Mouse (Mus musculus): ENCODE results near the gene Zfp39.

Zfp39 gene

DNA sequence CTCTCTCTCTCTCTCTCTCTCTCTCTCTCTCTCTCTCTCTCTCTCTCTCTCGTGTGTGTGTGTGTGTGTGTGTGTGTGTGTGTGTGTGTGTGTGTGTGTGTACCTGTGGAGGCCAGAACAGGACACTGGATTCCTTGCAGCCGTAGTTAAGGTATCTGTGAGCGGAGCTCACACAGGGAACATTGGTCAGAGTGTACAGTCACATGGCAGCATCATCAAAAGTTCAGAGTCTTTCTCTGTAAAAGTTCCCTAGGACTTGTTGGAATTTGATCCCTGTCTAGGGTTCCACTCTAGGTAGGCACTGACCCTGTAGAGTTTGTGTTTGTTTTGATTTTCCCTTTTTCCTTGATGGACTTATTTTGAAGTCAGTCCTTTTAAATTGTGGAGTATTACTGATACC is 22.6 kb upstream of the Zfp39 start:
- in situ Hi-C loops (cut with MboI, MseI), result loop anchor here (10.0 kb wide), 1 partner anchor 1838 kb away; no protein-coding TSS in a partner anchor

DNA sequence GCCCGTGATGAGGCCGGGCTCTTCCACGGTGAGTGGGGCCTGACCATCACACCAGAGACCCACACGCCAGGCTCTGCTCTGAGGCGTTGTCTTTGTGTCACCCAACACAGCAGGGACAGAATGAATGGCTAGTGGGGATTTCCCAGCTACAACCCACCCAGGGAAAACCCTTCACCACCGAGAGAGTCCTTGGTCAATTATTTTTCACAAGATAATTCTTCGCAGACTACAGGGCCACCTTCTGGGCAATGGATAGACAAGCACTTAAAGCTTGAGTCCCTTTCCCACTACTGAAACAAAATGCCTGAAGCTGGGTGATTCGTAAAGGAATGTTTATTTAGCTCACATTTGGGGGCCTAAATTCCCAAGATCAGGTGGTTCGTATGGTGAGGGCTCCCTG is 18.4 kb upstream of the Zfp39 start:
- in situ Hi-C loops (cut with MboI, MseI), result loop anchor here (5.0 to 10.0 kb wide), 2 partner anchors 55 to 1842 kb away; partner anchors contain the start of gene Trim11

DNA sequence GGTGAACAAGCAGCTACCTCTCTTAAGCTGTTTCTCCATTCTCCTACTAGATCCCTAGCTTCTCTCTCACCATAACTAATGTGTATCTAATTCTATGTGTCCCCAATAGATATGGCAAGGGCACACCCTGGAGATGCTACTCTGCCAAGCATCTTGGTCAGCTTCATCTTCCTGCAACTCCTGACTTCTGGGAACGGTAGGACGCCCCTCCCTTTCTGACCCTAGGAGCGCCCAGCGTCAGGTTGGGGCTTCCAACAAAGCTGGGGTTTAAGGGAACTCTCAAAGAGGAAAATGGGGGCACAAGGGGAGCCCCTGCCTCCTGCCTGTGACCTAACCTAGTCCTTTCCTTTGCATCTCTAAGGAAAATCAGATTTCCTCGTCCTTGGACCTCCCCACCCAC is 14.7 kb upstream of the Zfp39 start:
- in situ Hi-C loops (cut with MboI, MseI), result no loop called here

DNA sequence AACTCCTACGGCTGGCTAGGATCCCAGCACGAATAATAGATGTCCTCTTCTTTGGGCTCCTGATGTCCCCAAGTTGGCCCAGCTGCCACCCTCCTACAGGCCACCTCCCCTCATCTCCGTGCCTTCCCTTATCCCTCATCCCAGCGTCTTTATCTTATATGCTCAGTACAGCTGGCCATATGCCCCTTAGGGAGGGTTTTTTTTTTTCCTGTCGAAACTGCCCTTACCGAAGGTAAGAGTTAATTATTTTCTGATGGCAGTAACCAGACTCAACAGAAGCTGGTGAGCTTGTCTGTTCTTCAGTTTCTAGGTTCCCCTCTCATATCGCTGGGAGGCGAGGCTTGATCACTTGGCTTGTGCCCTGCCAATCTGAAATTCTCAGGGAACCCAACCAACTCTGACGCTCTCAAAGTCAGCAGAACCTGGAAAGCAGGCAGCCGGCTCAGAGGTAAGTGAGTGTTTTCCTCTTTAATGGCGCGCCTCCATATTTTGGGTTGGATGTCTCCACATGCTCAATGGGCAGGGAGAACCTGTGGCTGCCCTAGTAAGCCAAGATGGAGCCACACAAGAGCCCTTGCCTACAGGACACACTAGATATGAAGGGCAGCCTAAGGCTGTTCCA is 13.8 kb upstream of the Zfp39 start, which contains the start of gene Btnl10:
Btnl10 (plus strand) TSS at position 164 of the 622 bp plus-strand sequence.
- in situ Hi-C loops (cut with MboI, MseI), result no loop called here

DNA sequence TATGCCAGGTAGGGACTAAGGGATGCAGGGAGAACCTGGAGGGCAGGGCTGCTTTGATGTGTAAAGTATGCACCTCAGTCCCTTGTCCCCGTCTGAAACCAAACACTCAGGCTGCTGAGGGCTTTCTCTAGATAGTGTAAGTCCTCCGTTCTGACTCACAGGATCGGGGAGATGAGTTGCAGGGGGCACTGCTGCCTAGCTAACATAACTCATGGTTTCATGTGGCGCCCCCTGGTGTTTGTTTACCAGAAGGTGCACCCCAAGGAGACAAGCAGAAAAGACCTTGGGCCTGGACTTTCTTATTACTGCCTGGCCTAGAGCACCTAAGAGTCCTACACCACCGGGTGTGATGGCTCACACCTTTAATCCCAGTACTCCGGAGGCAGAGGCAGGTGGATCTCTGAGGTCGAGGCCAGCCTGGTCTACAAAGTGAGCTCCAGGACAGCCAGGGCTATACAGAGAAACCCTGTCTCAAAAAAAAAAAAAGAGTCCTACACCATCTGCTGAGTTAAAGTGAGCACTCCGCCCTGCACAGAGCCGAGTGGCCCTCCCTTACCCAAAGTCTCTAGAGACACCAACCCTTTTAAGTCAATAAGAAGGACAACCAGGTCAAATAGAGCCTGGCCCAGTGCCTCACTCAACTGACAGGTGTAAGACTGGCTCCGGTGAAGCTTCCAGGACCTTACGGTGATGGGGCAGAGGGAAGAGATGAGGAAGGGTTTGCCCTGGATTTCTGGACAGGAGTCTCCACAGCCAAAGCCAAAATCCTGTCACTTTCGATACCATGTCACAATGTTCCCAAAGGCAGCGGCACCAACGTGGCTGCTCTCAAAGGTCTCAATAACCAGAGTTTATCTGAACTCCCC is 13.1 kb upstream of the Zfp39 start:
- in situ Hi-C loops (cut with MboI, MseI), result no loop called here

DNA sequence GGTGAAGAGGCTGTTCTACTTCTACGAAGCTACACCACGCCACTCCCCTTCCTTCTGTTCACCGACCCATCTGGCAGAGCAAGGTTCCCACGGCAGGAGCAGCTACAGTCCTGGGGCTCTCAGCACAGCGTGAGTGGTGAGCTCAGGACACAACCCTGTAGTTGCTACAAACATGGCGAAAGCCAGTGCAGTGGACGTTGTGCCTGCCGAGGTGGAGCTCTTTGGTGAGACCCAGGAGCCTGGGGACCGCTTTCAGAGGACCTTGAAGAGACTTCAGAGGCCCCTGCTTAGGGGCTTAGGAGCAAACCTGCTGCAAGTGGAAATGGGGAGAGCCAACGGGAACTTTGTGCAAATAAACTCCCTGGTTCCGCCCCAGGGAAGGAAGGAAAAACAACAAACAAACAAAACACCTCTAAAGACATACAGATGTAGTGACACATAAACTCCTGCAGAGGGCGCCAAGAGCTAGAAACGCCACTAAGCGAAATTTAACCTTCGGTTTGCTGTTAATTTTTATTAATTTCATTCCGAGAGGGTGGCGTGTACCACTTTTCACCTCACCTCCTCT is 10.5 kb upstream of the Zfp39 start:
- in situ Hi-C loops (cut with MboI, MseI), result no loop called here

DNA sequence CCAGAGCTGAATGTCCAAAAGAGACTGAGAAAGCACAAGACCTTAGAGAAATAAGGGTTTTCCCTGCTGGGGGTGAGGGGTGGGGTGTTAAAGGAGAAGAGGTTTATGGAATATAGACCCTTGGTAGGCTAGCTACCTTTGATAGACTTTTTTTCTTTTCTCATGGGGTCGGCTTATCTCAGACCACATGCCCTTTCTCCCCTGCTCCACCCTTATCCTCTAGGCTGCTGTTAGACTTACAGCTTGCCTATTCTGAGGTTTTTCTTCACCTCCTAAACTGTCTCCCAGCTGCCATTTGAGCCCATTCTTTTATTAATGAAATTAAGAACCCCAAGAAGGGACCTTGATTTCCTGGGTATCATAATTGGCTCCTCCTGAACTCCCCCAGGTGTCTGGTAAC is 9.8 kb upstream of the Zfp39 start:
- in situ Hi-C loops (cut with MboI, MseI), result no loop called here

DNA sequence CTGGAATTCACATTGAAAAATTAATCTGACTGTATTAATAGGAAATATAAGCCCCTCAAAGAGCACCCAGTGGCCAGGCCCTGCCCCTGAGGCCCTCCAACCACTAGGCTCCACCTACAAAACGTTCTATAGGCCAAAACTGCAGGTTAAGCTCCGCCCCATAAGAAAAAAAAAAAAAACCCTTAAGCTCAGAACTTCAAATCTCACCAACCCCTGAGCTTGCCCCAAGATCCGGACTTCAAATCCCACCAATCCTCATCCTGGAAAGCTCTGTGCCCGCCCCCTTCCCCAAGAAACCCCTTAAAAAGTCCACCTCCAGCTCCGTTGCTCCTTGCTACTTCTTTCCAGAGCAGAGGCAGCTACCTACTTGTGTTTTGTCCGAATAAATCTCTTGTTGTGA is 813 bp upstream of the Zfp39 start:
- in situ Hi-C loops (cut with MboI, MseI), result no loop called here

DNA sequence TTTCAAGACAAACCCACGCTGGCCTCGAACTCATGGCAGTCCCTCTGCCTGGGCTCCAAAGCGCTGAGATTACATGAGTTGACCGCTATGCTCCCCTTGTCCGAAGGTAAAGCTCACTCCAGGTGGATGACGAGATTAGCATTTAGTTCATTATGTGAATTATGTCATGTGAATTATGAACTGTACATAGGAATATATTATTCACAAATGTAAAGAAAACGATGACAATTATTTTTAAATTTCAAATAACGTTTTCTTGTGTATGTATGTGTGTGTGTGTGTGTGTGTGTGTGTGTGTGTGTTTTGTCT is 339 bp upstream of the Zfp39 start:
- in situ Hi-C loops (cut with MboI, MseI), result no loop called here

DNA sequence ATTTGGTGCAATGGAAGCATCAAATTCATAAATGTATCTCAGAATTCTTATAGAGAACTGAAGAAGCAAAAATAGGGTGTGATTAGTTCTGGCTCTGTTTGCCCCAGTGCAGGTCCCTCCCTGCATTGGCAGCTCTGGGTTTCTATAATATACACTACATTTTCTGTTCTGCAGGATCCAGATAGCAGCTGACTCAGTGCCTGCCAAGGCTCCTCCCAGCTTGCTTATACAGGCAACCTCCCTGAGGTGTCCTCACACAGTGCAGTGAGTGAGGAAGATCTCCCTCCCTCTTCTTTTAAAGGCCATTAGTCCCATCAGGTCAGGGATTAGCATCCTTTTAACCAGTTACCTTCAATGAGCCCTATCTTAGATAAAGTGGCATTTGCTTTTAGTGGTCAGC is 2.9 kb downstream of the Zfp39 start:
- in situ Hi-C loops (cut with MboI, MseI), result no loop called here

DNA sequence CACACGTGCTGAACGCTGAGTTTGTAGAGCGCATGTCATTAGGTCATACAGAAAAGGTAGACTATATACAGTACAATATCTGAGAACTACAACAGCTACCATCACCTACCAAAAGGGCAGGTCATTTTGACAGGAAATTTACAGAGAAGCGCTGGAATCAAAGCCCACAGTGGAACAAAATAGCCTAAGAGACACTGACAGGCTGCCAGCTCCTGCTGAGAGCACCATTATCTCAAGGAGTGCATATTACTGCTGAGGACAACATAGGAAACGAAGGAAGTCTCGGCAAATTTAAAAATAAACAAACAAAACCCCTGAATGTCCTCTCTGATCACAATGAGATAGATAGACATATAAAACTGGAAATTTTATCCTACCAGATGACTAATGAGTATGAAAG is 6.5 kb downstream of the Zfp39 start:
- in situ Hi-C loops (cut with MboI, MseI), result no loop called here

DNA sequence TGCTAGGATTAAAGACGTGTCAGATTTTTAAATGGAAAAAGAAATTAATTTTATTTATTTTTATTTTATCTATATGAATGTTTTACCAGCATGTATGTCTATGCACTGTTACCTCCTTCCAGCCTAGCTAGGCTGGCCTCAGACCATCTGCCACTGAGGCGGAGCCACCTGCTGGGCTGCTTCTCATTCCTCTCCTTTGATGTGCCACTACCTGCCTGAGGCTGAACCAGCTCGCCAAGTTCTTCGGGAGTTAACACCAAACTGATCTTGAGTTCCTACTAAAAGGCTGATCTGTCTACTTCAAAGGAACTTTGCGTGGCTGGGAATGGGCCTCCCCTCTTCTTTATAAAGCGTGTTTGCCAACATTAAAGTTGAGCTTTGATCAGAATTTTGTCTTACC is 9.6 kb downstream of the Zfp39 start:
- in situ Hi-C loops (cut with MboI, MseI), result no loop called here

DNA sequence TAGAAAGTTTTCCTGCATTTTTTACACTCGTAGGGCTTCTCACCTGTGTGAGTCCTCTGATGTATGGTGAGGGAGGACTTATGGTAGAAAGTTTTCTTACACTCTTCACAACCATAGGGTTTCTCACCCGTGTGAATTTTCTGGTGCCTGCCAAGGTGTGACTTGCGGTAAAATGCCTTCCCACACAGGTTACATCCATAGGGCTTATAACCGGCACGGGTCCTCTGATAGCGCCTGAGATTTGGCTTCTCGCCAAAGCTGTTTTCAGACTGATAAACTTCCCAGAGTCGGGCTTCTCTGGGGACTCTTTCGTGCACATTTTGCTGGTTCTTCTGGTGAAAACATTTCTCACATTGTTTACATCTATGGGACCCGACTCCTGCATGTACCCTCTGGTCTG is 13.5 kb downstream of the Zfp39 start:
- in situ Hi-C loops (cut with MboI, MseI), result no loop called here

DNA sequence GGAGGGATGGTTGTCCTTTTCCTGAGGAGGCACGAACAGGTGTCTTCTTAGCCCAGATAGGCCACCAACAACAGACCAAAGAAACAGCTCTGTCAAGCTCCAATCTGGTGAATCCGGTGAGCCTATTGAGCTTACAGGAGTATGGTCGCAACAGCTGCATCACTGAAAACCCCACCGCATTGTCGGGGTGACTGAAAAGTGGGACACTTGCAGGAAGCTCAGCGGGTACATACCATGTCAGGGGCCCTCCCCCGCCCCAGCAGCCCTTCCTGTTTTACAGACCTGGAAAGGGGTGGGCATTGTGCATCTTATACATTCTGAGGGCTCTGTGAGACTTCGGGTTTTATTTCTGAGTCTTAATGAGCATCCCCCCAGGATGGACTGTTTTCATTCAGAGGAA is 20.3 kb downstream of the Zfp39 start:
- in situ Hi-C loops (cut with MboI, MseI), result no loop called here

DNA sequence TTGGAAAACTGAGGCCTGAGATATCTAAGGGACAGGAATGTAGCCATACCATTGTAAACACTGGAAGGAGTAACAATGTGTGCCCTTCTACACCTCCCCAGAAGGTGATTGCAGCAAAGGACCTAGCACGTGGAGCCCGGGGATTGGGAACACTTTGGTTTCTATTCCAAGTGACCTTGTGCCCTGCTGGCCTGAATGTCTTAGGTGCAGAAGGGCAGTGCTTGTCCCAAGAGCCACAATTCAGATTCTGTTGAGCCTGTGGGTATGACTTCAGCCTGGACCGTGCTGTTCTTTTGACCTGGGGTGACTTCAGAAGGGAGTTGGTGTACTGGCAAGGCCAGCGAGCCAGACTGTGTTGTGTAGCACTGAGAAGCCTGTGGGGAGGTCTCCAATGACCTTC is 33.1 kb downstream of the Zfp39 start:
- in situ Hi-C loops (cut with MboI, MseI), result no loop called here

DNA sequence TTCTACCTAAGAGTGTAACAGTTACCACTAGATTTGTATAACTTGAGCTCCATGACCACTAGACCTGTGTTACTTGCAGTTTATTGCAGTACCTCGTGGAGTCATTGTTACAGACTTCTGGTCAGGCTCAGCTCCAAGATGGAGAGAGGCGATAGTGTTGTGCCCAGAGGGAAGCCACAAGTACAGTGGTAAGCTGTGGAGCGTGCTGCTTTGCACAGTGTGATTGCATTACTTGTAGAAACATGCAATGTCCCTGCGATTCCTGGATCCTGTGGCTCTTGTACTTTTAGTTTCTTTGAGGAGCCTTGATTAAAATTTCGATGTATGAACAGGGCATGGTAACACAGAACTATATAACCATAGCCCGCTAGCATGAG is 36.1 kb downstream of the Zfp39 start:
- in situ Hi-C loops (cut with MboI, MseI), result no loop called here

DNA sequence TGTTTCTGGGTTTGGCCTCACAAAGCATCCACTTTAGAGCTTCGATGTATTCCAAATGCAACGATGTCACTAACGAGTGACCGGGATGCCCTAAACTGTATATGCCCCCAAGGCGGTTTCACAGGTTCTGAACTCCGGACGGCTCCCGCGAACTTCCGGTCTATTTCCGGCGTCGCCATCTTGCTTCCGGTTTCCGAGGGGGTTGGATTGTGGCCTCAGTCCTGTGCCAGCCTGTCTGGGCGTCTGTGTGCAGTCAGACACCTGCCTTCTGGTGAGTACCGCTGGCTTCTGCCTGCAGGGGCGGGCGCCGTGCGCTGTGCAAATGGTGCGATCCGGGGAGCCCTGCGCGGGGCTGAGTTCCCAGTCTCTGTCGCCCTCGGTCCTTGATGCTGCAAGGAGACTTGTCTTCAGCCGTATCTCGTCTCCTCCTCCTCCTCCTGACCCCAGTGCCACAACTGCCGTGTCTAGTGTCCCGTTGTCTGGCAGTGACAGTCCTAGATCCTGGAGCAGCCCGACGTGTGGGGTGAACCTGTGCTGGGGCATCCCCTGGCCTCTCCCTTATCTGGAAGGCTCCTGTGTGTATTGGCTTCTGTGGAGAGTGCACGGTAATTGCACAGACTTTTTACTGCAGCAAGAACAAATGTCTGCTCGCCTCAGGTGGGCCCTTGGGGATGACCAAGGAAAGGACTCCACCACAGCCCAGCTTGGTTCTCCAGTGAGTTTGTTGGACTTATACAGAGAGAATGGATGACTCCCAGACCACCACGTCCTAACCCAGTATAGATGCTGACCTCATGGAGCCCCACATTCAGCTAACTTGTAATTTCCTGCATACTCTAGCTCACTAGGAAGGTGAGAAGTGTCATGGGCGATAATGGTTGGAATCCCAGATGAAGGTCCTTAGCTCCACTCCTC is 36.7 kb downstream of the Zfp39 start, which contains the start of gene 2810021J22Rik:
2810021J22Rik (plus strand) TSS at position 178 of the 915 bp plus-strand sequence.
- in situ Hi-C loops (cut with MboI, MseI), result no loop called here

DNA sequence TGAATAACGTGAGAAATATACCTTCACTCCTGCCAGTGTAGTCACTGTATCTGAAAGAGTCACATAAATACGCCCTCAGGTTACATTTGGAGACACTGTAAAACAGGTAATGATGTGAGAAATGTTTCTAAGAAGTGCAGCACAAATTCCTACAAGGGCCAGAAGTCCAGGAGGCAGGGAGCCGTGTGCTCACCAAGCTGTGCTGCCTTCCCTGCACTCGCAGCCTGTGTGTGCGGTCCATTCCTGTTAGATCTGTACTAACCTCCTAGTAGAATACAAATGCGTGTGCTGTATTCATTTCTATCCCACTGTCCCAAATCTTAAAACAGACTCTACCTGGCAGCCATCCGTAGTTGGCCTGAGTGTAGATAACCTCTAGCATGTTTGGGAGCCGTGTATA is 43.3 kb downstream of the Zfp39 start:
- in situ Hi-C loops (cut with MboI, MseI), result no loop called here

DNA sequence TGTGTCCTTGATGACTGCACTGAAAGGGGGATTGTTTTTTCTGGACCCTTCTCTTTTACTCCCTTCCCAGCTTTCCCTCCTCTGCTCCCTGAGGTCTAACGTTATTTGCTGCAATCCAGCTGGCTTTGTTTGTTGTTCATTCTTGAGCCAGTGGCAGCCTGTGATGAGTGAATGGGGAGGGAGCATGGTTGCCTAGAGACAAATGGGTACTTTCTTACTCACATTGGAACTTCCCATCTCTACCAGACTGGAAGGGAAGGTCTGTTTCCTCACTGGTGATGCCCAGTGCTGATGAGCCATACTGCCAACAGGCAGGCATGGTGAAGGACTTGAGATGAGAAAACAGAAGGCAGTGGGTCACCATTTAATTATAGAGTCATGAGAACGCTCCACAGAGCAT is 54.3 kb downstream of the Zfp39 start:
- in situ Hi-C loops (cut with MboI, MseI), result no loop called here

DNA sequence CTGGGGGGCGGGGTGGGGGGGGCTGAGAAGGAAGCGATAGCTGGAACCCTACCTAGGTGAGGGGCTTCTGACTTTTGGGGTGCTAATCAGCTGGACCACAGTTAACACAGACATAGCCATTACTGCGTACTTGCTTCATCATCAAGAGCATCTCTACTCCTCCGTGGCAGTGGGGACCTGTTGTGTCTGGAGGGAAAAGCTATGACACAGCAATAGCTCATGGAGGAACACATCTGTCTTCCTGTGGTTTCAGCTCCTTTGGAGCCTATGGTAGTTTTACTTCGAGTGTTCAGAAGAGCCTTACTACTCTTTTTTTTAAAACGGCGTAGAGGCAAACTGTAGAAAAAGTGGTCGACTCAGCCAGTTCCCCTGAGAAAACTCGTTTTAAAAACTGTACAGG is 56.4 kb downstream of the Zfp39 start:
- in situ Hi-C loops (cut with MboI, MseI), result no loop called here

DNA sequence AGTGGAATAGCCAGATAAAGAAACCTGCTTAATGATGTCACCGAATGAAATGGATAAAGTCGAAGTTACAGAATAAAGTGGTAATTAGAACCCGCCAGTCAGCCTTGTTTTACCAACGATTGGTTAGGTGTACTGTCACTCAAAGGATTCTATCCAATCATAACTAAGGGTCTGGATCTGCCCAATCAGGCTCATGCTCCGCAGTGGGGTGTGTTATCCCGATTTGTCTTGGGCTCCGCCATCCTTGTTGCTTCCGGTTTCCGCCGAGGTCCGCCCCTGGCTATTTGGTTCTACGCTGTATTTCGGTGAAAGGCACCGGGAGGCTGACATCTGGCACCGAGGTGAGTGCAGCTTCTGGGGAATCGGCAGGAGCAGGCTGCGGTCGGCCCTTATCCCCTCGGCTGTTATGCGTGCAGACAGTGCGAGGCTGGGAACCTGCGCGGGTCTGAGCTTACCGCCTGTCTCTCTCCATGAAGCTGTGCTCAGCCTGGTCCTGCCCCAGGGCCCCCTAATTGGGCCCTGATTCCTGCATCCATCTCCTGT is 57.0 kb downstream of the Zfp39 start, which contains the start of gene Gm12258:
Gm12258 (plus strand) TSS at position 240 of the 543 bp plus-strand sequence.
- in situ Hi-C loops (cut with MboI, MseI), result no loop called here
